Mouse (Mus musculus) right cerebral cortex, adult 2 months (tissue): Measurements from ENCODE around the gene 4930486L24Rik.
"Not testable (repeated sequence)": the region's sequence is repeated elsewhere in the genome, so short reads cannot be mapped to it uniquely, and the experiment has no call there.

ENCODE experiments used
- DNase-seq, 2 experiments: peaks; one replicate each; pipeline ENCODE4 v3.0.0; 2021 to 2022; ENCODE audit warnings: low spot score in 2 of 2

Gene 4930486L24Rik

DNA sequence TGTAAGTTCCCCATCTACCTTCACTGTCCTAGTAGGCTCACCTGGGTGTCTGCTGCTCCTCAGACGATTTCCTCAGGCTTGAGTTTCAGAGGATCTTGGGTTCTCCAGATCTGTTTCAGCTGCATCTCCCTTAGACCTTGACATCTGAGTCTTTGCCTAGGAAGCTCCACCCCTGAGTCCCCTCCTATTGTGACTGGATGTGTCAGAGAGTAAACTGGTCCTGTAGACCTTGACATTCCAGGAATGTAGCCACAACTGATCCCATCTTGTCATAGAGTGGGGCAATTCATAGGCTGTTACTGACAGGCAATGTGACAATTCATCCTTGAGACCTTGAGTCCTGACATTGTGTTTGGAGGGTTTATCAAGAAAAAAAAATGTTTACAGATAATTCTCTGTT lies at the start of gene 4930486L24Rik:
Gene 4930486L24Rik (minus strand): TSS at position 195 of the 400 bp plus-strand sequence.
- no peak for DNase-seq

DNA sequence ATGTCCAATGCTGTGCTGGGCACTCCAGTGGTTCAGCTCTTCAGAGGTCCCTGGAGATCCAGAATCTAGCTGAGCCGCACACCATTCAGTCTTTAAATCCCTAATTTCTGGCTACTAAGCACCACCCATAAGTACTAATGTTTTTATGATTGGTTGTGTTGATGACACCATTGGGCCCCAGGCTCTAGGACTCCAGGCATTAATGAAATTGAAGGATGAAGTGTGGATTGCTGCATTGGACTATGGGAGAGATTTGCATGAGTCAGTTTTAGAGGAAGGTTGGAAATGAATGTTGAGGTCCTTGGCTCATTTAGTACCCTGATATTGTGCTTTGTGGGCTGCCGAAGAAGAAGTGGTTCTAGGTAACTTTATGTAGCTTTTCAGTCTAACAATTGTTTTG lies 40.5 kb upstream of the 4930486L24Rik start, which contains the start of gene Tpbpb:
Gene Tpbpb (minus strand): TSS at position 101 of the 400 bp plus-strand sequence.
- not testable (repeated sequence) for DNase-seq

DNA sequence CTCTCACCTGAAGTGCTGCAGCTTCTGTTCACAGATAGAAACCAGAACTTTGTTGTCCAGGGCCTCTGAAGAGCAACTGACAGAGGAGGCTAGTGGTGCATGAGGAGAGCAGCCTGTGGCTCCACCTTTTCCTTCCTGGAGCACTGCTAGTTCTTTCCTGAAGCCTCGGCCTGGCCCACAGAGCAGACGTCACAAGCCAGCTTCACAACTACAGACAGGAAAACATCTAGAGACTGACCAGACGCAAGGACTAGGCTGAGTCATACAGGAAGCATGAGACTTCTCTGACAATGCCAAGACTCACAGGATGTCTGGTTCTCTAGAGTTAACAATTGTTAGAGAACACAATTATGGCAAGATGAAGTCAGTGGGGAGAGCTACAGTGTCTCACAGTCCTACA lies 33.1 kb upstream of the 4930486L24Rik start, which contains the start of gene Ctla2b:
Gene Ctla2b (minus strand): TSS at position 120 of the 400 bp plus-strand sequence.
- no peak for DNase-seq

DNA sequence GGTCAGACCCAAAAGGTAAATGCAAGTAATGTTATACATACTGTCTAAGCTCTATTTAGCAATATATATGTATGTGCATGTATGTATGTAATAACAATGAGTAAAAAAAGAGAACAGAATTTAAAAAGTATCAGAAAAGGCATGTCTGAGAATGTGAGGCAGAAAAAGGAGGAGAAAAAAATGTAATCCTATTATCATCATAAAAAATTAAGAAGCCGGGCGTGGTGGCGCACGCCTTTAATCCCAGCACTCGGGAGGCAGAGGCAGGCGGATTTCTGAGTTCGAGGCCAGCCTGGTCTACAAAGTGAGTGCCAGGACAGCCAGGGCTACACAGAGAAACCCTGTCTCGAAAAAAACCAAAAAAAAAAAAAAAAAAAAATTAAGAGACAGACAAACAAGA lies 32.5 kb upstream of the 4930486L24Rik start, which contains the start of gene Gm49392:
Gene Gm49392 (minus strand): TSS at position 101 of the 400 bp plus-strand sequence.
- DNase-seq: not testable (repeated sequence)

DNA sequence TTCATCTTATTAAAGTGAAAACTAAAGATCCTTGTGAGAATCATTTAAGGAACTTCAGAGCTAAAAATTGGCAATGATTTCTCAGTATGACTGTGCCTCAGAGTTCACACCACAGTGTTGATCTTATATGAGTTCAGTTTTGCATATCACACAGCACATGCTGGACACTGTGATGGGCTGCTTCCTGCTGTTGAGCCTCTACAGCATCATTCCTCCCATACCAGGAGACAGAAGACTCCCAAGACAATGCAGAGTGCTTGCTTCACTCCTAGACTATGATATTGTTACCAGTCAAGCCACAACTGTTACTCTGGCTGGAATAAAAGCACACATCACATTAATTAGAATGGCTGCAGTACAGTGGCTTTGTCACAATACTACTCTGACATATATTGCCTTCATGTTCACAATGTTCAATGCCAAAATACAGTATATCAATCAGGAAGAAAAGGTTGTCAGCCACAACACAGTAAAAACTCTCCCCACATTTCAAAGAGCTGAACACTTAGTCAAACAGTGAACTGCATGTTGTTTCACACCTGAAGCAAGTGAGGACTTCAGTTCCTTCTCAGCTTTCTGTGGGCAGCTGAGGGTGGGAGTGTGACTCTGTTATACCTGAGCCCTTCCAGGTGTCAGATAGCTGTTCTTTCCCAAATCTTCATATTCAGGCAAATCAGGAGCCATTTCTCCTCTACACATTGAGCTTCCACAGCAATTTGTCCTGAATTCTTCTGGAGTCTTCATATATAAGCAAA lies 31.3 kb upstream of the 4930486L24Rik start:
- DNase-seq: no peak

DNA sequence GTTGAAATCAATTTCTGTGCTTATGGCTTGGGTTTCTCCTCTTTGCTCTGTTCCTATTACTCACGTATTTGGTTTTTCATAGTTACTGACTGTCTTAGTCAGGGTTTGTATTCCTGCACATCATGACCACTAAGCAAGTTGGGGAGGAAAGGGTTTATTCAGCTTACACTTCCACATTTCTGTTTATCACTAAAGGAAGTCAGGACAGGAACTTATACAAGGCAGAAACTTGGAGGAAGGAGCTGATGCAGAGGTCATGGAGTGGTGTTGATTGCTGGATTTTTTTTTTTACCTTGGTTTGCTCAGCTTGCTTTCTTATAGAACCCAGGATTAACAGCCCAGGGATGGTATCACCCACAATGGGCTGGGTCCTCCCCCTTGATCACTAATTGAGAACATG lies 28.0 kb upstream of the 4930486L24Rik start:
- no peak for DNase-seq

DNA sequence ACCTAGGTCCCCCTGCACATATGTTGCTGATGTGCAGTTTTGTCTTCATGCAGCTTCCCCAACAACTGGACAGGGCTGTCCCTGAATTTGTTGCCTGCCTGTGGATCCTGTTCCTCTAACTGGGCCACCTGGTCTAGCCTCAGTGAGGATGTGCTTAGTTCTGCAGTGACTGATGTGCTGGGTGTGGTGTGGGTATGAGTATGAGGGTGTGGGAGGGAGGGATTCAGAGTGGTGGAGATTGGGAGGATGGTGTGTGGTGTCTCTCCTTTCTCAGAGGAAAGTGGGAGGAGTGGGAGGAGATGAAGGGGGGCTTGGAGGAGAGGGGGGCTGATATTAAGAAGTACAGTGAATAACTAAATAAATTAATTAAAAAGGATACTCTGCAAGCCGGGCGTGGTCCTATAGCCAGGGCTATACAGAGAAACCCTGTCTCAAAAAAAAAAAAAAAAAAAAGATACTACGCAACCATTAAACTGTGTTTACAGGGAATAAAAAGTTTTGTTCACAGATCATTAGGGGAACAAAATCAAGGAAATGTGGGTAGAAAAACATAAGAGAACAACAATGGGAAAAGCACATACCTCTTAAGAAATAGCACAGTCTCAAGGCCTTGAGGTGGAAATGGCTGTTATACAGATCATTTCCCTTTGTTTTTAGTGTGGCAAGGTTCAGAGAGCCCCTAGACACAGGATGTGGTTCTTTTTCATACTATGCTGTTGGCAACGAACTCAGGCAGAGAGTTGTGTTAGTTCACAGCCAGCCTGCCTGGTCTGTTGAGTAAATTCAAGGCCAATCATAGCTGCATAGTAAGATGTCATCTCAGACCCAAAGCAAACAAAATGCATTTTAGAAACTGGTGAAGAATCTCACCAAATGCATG lies 15.8 kb downstream of the 4930486L24Rik start:
- DNase-seq: no peak

DNA sequence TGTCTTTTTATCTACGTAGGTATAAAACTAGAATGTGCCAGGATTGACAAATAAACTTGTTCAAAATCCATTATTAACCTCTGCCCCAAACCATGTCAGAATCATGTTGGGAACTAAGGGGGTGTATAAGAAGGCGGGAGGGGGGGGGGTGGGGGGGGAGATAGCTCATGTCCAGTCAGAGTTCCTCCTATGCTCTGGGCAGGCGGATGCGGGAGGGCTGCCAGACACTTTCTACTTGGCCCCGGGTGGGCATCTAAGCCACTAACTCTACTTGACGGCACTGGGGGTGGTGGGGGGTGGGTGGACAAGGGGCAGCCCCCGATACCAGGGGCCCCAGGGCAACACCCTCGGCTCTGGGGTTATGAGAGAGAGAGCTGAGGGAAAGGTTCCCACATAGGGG lies 21.1 kb downstream of the 4930486L24Rik start:
- no peak for DNase-seq

DNA sequence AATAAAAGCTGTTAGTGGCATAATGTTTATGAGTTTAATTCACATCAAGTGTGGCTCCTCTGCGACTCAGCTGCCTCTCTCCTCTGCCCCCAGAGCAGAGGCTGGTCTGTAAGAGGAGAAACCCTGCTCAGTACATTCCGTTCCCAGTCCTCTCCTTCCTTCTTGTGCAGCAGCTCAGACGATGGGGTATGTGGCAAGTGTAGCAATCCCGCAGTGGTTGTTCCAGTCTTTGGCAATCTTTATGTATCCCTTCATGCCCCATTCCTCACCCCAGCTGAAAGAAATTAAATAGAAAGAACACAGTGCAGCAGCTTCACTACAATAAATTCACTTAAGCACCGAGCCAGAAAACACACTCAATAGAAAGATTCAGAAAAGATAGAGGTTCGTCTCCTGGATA lies 21.6 kb downstream of the 4930486L24Rik start:
- no peak for DNase-seq

DNA sequence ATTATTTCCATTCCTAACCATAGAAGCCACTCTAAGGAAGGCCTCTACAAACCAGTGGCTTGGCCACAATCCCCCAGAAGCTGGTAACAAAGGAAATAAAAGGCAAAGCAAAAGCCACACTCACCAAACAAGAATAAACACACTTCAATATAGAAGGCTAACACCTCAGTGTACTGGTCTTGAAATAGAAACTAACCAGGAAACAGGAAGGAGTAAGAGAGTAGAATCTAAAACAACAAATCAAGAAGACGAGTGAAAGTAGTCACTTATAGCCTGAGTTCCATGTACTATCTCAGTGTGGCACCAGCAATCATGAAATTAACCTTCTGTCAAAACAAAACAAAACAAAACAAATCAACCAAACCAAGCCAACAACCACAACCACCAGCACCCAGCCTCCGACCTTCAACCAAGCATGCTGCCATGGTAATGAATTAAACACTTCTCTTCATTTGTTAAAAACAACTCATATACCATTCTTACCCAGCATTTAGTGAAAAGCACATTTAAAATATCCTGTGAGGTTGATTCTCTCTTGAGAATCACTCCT lies 24.8 kb downstream of the 4930486L24Rik start:
- no peak for DNase-seq

DNA sequence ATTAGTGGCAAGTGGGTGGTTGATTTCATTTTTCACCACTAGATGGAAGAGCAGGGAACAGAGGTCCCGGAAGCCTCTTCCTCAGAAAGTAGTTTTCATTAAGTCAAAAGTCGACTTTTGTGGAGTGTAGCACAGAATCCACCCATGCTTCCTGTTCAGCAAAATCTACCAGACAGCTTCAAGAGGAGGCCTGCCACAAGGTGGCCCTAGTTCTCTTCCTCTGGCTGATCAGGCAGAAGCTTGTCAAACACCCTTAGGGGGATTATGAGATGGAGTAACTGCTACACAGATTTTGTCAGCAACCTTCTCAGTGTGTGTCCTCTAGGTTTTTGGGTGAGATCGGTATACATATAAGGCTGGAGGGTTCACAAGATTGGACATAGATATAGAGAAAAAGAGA lies 38.2 kb downstream of the 4930486L24Rik start:
- no peak for DNase-seq

DNA sequence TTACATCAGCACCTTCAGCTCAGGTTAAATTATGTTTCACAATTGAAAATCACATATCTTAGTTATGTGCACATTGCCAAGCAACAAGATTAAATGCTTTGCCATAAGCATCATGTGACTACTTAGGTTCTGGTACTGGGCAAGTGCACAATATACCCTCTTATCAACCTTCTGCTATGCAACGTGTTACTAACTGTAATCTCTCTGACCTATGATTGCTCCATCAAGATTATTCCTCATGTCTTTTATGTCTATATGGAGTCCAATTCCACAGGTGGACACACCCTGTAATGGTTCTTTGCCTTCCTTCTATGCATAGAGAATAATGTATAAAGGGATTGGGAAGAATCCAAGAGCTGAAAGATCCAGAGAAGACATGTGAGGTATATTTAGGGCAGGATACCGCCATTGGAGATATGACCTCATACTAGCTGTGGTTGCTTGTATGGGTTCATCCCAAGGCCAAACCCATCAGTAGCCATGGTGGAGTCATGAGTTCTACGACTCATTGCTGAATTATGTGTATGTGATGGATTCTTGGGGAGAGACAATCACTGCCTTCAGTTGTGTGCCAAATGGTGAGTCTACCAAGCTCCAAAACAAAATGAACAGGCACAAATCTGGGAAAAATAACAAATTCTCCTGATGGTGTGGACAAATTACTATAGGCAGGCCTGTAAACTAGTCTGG lies 43.6 kb downstream of the 4930486L24Rik start:
- DNase-seq: no peak

DNA sequence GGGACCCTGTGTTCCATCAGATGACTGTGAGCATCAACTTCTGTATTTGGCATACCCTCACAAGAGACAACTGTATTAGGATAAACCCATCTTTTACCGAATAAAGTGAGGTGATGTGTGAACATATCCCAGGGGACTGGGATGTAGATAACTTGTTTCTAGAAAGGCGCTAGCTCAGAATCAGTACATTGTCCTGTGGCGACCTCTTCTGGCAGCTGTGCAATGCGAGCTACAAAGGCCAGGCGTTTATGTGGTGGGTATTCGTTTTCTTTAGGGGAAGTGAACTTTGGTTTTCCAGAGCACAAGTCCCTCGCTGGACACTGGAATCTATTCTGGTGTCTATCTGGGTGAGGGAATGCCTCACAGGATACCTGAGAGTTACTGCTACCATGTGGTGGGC lies 44.8 kb downstream of the 4930486L24Rik start:
- DNase-seq: peak; percentile 13 to 23

DNA sequence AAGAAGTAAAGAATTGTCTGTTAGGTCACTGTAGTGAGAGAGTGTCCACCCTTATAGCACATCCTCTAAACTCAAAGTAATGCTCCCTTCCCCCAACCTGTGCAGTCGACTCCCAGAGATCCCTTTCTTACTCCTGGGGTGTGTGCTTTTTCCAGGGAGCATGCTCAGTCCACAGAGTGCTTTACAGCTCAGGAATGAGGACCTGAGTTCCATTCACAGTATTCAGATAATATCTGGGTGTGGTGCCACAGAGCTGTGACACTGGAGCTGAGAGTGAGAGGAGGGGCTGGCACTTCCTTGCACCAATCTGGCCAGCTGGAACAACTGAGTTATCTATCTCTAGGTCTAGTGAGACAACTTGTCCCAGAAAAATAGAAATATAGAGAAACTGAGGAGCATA lies 50.6 kb downstream of the 4930486L24Rik start:
- DNase-seq: no peak

DNA sequence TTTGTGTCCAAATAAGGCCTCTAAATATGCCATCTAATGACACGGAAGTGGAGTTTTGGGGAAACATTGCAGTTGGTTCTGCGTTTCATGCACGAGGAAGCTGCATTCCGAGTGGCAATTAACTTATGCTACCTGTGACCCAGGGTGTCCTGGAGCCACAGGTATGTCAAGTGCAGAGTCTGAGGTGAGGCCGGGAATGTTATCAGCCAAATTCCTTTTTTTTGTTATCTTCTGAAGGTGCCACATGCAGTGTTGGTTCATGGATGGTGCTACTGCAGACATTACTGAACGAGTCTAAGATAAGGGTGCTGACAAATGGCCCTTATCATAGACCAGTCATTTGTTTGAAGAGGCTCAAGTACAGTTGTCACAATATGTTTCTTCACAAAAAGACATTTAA lies 51.5 kb downstream of the 4930486L24Rik start:
- no peak for DNase-seq

DNA sequence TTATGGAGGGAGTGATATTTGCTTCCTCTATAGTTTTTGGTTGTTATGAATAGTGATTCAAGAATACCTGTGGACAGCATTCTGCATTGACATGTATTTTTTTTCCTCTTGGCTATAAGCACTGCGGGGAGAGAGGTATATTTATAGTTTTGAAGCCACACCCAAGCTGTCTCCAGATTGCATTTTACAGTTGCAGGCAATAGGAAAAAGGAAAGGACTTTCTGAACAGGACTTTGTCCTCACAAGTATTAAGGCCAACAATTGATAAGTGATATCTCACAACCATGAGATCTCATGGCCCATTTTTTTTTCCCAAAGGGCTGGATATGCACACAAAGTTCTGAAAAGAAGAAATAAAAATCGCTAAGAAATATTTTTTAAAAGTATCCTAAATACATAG lies 54.6 kb downstream of the 4930486L24Rik start:
- no peak for DNase-seq

DNA sequence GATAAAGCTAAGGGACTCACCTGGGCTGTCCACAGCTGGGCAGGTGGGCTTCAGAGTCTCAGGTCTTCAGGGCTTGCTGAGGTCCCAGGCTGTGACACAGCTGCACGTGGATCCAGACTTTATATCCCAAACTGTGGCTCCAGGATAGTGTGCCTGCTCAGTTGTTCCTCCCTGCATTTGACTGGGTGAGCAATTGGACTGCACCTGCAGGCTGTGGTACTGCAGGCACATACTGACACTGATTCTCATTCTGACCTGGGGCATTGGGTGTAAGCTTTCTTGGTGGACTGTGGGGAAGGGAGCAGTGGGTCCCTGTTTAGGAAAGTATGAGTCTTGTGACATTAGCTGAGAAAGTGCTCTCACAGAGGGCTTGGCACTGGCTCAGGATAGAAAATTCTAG lies 61.5 kb downstream of the 4930486L24Rik start, which contains the start of gene Ctsll3:
Gene Ctsll3 (minus strand): TSS at position 101 of the 400 bp plus-strand sequence.
- no peak for DNase-seq
